In the genomic region with DNA sequence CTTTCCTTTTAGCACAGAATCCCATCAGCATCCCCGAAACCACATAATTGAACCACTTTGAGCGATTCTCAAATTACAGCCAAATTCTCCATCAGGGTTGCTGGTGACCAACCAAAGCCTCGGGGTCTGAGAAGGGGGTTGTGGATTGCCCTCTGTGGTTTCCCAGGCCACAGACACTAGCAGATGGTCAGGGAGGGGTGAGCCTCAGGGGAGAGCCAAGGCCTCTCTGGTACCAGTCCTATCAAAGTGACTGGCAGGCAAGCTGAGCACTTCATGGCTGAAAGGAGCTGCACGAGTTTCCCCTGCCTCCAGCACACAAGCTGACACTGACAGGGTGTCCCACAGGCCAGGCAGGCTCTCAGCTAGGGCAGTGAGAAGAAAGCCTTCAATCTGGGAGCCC, we compare ENCODE assay signal across 10 mouse cellular contexts. TPM values are rescaled to one million over a fixed set of nuclear protein-coding genes. Genes with fewer than 3 reads are reported as not detected.
DNase-seq lines count a peak whose midpoint lies in the region; ATAC-seq lines count a peak whose summit lies in the region.
"Had no signal": no experiment of that assay in that cellular context is flagged by ENCODE, and none has a peak within 500 bp of the region (broad histone marks: within the 10 kb centered on the region; RNA-seq: fewer than 3 reads in every experiment).

No protein-coding gene starts in this region.

- H3K27ac ChIP-seq in heart, embryonic 14.5 days (replicated peaks in 1 of 2; ENCODE audit: control insufficient read depth in 1 of 2, insufficient read depth in 1 of 2, low read depth in 2 of 2, low read length in 2 of 2), result peak overlapping the region; percentile 2 to 41; a peak in 1 of 4 replicates
- H3K27ac ChIP-seq in embryonic facial prominence, embryonic 15.5 days (replicated peaks), result no peak overlapping the region
- peak overlapping the region; percentile 67 for H3K27ac ChIP-seq in limb, embryonic 10.5 days
- H3K27ac ChIP-seq: liver, embryonic 15.5 days had no signal

- H3K36me3 ChIP-seq in heart, embryonic 14.5 days (ENCODE audit: control insufficient read depth, insufficient read depth, low read length), result no peaks in the 10 kb centered on the region
- no peaks in the 10 kb centered on the region for H3K36me3 ChIP-seq in embryonic facial prominence, embryonic 15.5 days
- no peaks in the 10 kb centered on the region for H3K36me3 ChIP-seq in limb, embryonic 10.5 days
- H3K36me3 ChIP-seq: liver, embryonic 15.5 days had no signal

- 46% methylated on average over 4 of the region's 4 CpGs for WGBS in heart, embryonic 14.5 days
- WGBS in embryonic facial prominence, embryonic 15.5 days, result 11% methylated on average over 4 of the region's 4 CpGs
- 10% methylated on average over 4 of the region's 4 CpGs for WGBS in limb, embryonic 10.5 days

- intact Hi-C loops in heart, postnatal 14 days (cut with DNase I), result no loop called here

- H3K4me1 ChIP-seq in heart, embryonic 14.5 days (ENCODE audit: control insufficient read depth in 2 of 2, insufficient read depth in 2 of 2, low read length in 2 of 2), result peaks cover 28 to 36% of the 10 kb centered on the region in 2 experiments
- H3K4me1 ChIP-seq in embryonic facial prominence, embryonic 15.5 days, result peaks cover 25% of the 10 kb centered on the region
- H3K4me1 ChIP-seq in limb, embryonic 10.5 days, result peaks cover 43% of the 10 kb centered on the region
- H3K4me1 ChIP-seq: liver, embryonic 15.5 days had no signal

- H3K27me3 ChIP-seq in heart, embryonic 14.5 days (ENCODE audit: control insufficient read depth, insufficient read depth, low read length), result no peaks in the 10 kb centered on the region
- 0 out of 2 replicates have a peak, but pooled peaks cover 3% of the 10 kb centered on the region for H3K27me3 ChIP-seq in embryonic facial prominence, embryonic 15.5 days
- peaks cover 22% of the 10 kb centered on the region; the same call in 1 of the 2 replicates for H3K27me3 ChIP-seq in limb, embryonic 10.5 days (ENCODE audit: low read depth, poor library complexity, severe bottlenecking)
- H3K27me3 ChIP-seq: liver, embryonic 15.5 days had no signal

- no peak for DNase-seq in heart, postnatal 14 days
- DNase-seq in limb, embryonic 10.5 days (ENCODE audit: low spot score), result no peak
- peak; percentile 67 for DNase-seq in retina, postnatal 1 day
- no peak for DNase-seq in left cerebral cortex, adult 9 months (ENCODE audit: low spot score in 2 of 2)
- no peak for DNase-seq in adrenal gland, postnatal 10 days
- no peak for DNase-seq in spleen, postnatal 36 days (ENCODE audit: low spot score in 2 of 2)
- DNase-seq: adrenal gland, adult 2 months had no signal

- H3K9ac ChIP-seq in heart, embryonic 14.5 days (ENCODE audit: low read length), result no peak overlapping the region
- no peak overlapping the region for H3K9ac ChIP-seq in embryonic facial prominence, embryonic 15.5 days
- H3K9ac ChIP-seq: liver, embryonic 15.5 days had no signal

- H3K9me3 ChIP-seq in heart, embryonic 14.5 days (ENCODE audit: control insufficient read depth, low read length), result no peaks in the 10 kb centered on the region
- no peaks in the 10 kb centered on the region for H3K9me3 ChIP-seq in embryonic facial prominence, embryonic 15.5 days (replicated peaks)
- no peaks in the 10 kb centered on the region for H3K9me3 ChIP-seq in limb, embryonic 10.5 days (replicated peaks)
- H3K9me3 ChIP-seq: liver, embryonic 15.5 days had no signal

- H3K4me2 ChIP-seq in heart, embryonic 14.5 days (ENCODE audit: low read length), result no peak overlapping the region
- H3K4me2 ChIP-seq in embryonic facial prominence, embryonic 15.5 days (replicated peaks), result no peak overlapping the region
- H3K4me2 ChIP-seq: liver, embryonic 15.5 days had no signal

- no peak overlapping the region for H3K4me3 ChIP-seq in heart, embryonic 14.5 days (ENCODE audit: control insufficient read depth in 1 of 2, insufficient read depth in 1 of 2, low read depth in 1 of 2, low read length in 2 of 2)
- H3K4me3 ChIP-seq in embryonic facial prominence, embryonic 15.5 days (replicated peaks), result no peak overlapping the region
- H3K4me3 ChIP-seq in limb, embryonic 10.5 days, result no peak overlapping the region
- H3K4me3 ChIP-seq: liver, embryonic 15.5 days had no signal

- no peak for ATAC-seq in heart, embryonic 14.5 days (ENCODE audit: insufficient number of reproducible peaks, insufficient read depth, low FRiP score, low read depth)
- ATAC-seq in embryonic facial prominence, embryonic 15.5 days (ENCODE audit: insufficient number of reproducible peaks, low FRiP score, low TSS enrichment, low read depth), result peak; percentile 39; the same call in 1 of the 2 replicates

RNA-seq across cellular contexts. Expression of gene Wscd2, which starts 14.5 kb away (rescaled TPM):
- polyA plus RNA-seq in heart, embryonic 14.5 days (2014; fragmentation: Nextera tagmentation; extraction: Ambion mirVana), result 2.2 and 2.8 TPM in 2 replicates
- total RNA-seq in heart, postnatal 14 days (2021), result under 1 TPM; 0.36 to 0.49 TPM
- polyA plus RNA-seq in embryonic facial prominence, embryonic 15.5 days (2015; fragmentation: Nextera tagmentation; extraction: Ambion mirVana), result 13.2 and 14.7 TPM in 2 replicates
- 1.5 and 2.0 TPM in 2 replicates for polyA plus RNA-seq in limb, embryonic 10.5 days (2016; fragmentation: Nextera tagmentation; extraction: Ambion mirVana)
- total RNA-seq in adrenal gland, postnatal 10 days (2021), result 1 to 10 TPM; 6.5 to 6.7 TPM
